Mouse (Mus musculus) spleen, adult 2 months (tissue): Measurements from ENCODE around the gene Sh3rf1. TPM values are rescaled to one million over a fixed set of nuclear protein-coding genes. Genes with fewer than 3 reads are reported as not detected.

Experiments
- DNase-seq, 2 experiments: peaks; one replicate each; pipeline versions ENCODE4 v3.0.0 to v3.0.0-alpha.2; 2012 to 2021; ENCODE audit warnings: low spot score in 2 of 2, low read depth in 1 of 2
- H3K27ac ChIP-seq: fragments of 200-500 bp; 2 replicates; pipeline ENCODE4 v1.5.1; 2012; ENCODE audit warnings: low read length, inconsistent platforms; ENCODE audit not compliant: insufficient read depth
- H3K27me3 ChIP-seq: fragments of 200-500 bp; 2 replicates; pipeline ENCODE4 v1.6.1; 2012; ENCODE audit warnings: mild to moderate bottlenecking, moderate library complexity, low read length, inconsistent platforms; ENCODE audit not compliant: control insufficient read depth, insufficient read depth
- H3K36me3 ChIP-seq: fragments of 200-500 bp; 2 replicates; pipeline ENCODE4 v1.6.1; 2012; ENCODE audit warnings: mild to moderate bottlenecking, low read length, inconsistent platforms; ENCODE audit not compliant: control insufficient read depth, insufficient read depth
- H3K4me1 ChIP-seq: fragments of 200-500 bp; 2 replicates; pipeline ENCODE4 v1.6.1; 2011; ENCODE audit warnings: inconsistent platforms; ENCODE audit not compliant: control insufficient read depth, insufficient read depth, insufficient read length
- H3K4me3 ChIP-seq: fragments of 200-500 bp; 2 replicates; pipeline ENCODE4 v1.5.1; 2011; ENCODE audit warnings: mild to moderate bottlenecking, inconsistent platforms; ENCODE audit not compliant: insufficient read depth, insufficient read length; ENCODE audit errors: extremely low read depth
- CTCF ChIP-seq: fragments of 200-500 bp; IDR thresholded peaks from 2 replicates; pipeline ENCODE4 v1.5.1; 2011; ENCODE audit warnings: mild to moderate bottlenecking, inconsistent platforms; ENCODE audit not compliant: insufficient read depth, insufficient read length, insufficient replicate concordance; ENCODE audit errors: extremely low read depth
- POLR2A ChIP-seq: fragments of 200-500 bp; IDR thresholded peaks from 2 replicates; pipeline ENCODE4 v1.6.1; 2011; ENCODE audit warnings: low read depth, low read length, inconsistent platforms
- WGBS: fragments of 180-500 bp; shearing (Covaris S2); methylation state at CpG from one replicate; pipeline ENCODE4 v1.1.7; 2018; 5-methylcytosine and 5-hydroxymethylcytosine counted together
- polyA plus RNA-seq: library from polyadenylated mRNA; depleted of rRNA; stranded (reverse); fragments of >200 nt; gene quantifications from 2 replicates; pipeline ENCODE4 v1.2.3, GENCODE M21; 2012

The Sh3rf1 gene
- polyA plus RNA-seq, 1 experiment: 2.5 TPM

DNA sequence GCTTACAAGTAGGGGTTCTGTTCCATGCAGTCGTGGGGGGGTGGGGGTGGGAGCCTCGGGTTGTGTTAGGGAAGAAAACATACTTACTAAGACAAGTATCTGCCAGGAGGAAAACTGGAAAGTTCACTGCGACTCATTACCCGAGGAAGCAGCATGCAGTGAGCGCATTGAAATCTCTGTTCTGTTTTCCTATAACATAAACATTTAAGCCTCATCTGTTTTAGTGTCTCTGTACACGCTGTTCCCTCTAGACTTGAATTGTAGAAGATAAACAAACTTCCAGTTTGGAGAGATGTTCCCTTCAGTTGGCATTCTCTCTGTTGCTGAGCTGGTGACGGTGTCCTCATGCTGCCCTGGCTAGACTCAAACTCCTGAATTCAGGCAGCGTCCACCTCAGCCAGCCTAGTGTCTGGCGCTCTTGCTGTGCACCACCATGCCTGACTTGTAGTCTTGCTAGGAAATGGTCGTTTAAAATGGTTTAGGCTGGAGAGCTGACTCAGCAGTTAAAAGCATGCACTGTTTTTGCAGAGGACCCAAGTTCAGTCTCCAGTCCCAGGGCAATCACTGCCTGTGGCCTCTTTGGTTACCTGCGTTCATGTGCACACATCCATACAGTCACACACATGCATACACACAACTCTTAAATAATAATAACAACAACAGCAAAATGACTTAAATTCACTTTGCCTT lies 162.0 kb downstream of the Sh3rf1 start:
- no peak overlapping the region for H3K4me3 ChIP-seq
- TF ChIP-seq POLR2A (no peak), CTCF (no peak)
- no peaks in the 10 kb centered on the region for H3K4me1 ChIP-seq
- no peak for DNase-seq
- H3K27ac ChIP-seq: no peak overlapping the region
- no peaks in the 10 kb centered on the region for H3K27me3 ChIP-seq
- 82% methylated on average over 11 of the region's 11 CpGs for WGBS
- peaks cover 1% of the 10 kb centered on the region; the same call in 1 of the 2 replicates for H3K36me3 ChIP-seq

- Histone ChIP-seq H3K4me1 (no peaks in the 10 kb centered on the region), H3K36me3 (peaks cover 1% of the 10 kb centered on the region; the same call in 1 of the 2 replicates), H3K27me3 (no peaks in the 10 kb centered on the region), H3K4me3 (no peak overlapping the region), H3K27ac (no peak overlapping the region)
- no peak for DNase-seq
- 86% methylated on average over 7 of the region's 7 CpGs for WGBS
- TF ChIP-seq CTCF (no peak), POLR2A (no peak)
Observed at GRCm38 (mm10) chr8:61386645-61387044, 163.0 kb downstream of the Sh3rf1 start.

GRCm38 (mm10) chr8:61387501-61387963 lies 163.9 kb downstream of the Sh3rf1 start:
- no peak for DNase-seq
- TF ChIP-seq CTCF (no peak), POLR2A (no peak)
- Histone ChIP-seq H3K4me1 (no peaks in the 10 kb centered on the region), H3K36me3 (peaks cover 1% of the 10 kb centered on the region; the same call in 1 of the 2 replicates), H3K4me3 (no peak overlapping the region), H3K27me3 (no peaks in the 10 kb centered on the region), H3K27ac (no peak overlapping the region)
- WGBS: 75% methylated on average over 6 of the region's 6 CpGs

DNA sequence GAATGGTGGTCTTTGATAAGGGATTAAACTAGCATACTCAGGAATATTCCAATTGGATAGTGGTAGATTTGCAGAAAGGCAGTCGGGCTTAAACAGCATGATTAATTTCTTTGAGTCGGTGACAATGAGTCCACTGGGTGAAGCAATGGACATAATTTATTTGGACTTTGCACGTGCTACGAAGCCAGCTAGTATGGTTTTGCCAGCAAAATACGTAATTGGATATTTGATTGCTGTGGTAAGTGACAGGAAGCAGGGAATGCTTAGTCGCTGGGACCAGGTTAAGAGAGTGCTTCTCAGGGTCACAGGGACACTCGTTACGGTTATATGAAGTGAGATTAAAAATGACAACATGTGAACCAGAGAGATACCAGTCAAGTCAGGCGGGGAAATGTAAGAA lies 164.7 kb downstream of the Sh3rf1 start:
- TF ChIP-seq POLR2A: no peak
- no peak for TF ChIP-seq CTCF
- Histone ChIP-seq H3K4me3 (no peak overlapping the region), H3K4me1 (no peaks in the 10 kb centered on the region), H3K27me3 (no peaks in the 10 kb centered on the region), H3K27ac (no peak overlapping the region), H3K36me3 (peaks cover 1% of the 10 kb centered on the region; the same call in 1 of the 2 replicates)
- no peak for DNase-seq
- WGBS: 89% methylated on average over 9 of the region's 9 CpGs

DNA sequence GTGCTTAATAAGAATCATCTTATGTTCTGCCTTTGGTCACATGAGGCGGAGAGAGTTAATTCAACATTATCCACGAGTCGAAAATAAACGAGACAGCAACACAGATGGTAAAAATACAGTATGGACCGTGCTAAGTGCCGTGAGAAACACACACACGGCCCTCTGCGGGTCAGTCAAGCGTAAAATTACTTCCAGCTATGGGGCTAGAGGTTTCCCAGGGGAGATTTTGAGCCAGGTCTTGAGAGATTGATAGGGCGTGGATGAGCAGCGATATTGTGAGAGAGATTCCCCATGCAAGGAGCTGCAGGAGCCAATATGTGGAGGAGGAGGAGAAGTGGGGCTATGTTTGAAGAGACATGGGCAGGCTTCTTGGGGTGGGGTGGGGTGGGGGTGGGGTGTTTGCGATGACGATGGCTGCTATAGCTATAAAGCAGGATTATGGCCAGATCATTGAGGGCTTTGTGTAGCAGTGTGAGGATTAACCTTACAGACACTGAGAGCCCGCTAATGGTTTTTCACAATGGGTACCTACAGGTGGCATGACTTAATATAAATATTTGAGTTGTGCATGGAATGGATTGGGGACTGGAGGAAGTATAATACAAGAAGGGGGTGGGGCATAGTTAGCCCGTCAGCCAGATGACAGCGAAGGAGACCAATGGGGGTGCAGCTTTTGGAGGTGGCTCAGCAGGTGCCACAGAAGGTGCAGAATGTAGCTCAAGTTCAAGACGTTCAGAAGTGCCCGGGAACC lies 166.8 kb downstream of the Sh3rf1 start:
- no peak overlapping the region for H3K27ac ChIP-seq
- no peaks in the 10 kb centered on the region for H3K27me3 ChIP-seq
- WGBS: 66% methylated on average over 18 of the region's 18 CpGs
- H3K36me3 ChIP-seq: no peaks in the 10 kb centered on the region
- no peak overlapping the region for H3K4me3 ChIP-seq
- no peaks in the 10 kb centered on the region for H3K4me1 ChIP-seq
- no peak for DNase-seq
- TF ChIP-seq POLR2A: no peak

- no peak overlapping the region for H3K27ac ChIP-seq
- DNase-seq: no peak
- H3K4me1 ChIP-seq: no peaks in the 10 kb centered on the region
- no peaks in the 10 kb centered on the region for H3K27me3 ChIP-seq
- H3K36me3 ChIP-seq: no peaks in the 10 kb centered on the region
- no peak overlapping the region for H3K4me3 ChIP-seq
- WGBS: 79% methylated on average over 13 of the region's 13 CpGs
- TF ChIP-seq CTCF: no peak
- no peak for TF ChIP-seq POLR2A
Observed at GRCm38 (mm10) chr8:61391058-61391434, 167.4 kb downstream of the Sh3rf1 start.

GRCm38 (mm10) chr8:61397139-61397538 lies 173.5 kb downstream of the Sh3rf1 start:
- no peak overlapping the region for H3K4me3 ChIP-seq
- 63% methylated on average over 2 of the region's 2 CpGs for WGBS
- no peaks in the 10 kb centered on the region for H3K4me1 ChIP-seq
- no peak for TF ChIP-seq CTCF
- TF ChIP-seq POLR2A: no peak
- DNase-seq: no peak
- no peaks in the 10 kb centered on the region for H3K27me3 ChIP-seq
- H3K27ac ChIP-seq: no peak overlapping the region
- H3K36me3 ChIP-seq: no peaks in the 10 kb centered on the region
